Mouse (Mus musculus) adrenal gland, adult 2 months (tissue): ENCODE results near the gene Ddx20. TPM values are rescaled to one million over a fixed set of nuclear protein-coding genes. Genes with fewer than 3 reads are reported as not detected.
"Not testable (repeated sequence)": the region's sequence is repeated elsewhere in the genome, so short reads cannot be mapped to it uniquely, and the experiment has no call there.

Experiments used
- DNase-seq: peaks from one replicate; pipeline ENCODE4 v3.0.0; 2021
- polyA plus RNA-seq: library from polyadenylated mRNA; depleted of rRNA; stranded (reverse); fragments of >200 nt; gene quantifications from 2 replicates; pipeline ENCODE4 v1.2.3, GENCODE M21; 2012
- total RNA-seq, 2 experiments: library from RNA; stranded (reverse); gene quantifications; 2 replicates each; pipeline ENCODE4 v1.2.3; 2021

Gene Ddx20
- total and polyA plus RNA-seq, 3 experiments: 16.9 to 25.4 (median 17.0) TPM

- DNase-seq: peak; percentile 80
Observed at GRCm38 (mm10) chr3:105705061-105705549, 17.7 kb upstream of the Ddx20 start.

GRCm38 (mm10) chr3:105704031-105705008 is 16.9 kb upstream of the Ddx20 start, which contains the start of gene Inka2:
Gene Inka2 (plus strand): TSS chr3:105704599.
- DNase-seq: peak; percentile 91

GRCm38 (mm10) chr3:105703571-105703970 is 16.2 kb upstream of the Ddx20 start:
- DNase-seq: no peak

GRCm38 (mm10) chr3:105701399-105701798 is 14.0 kb upstream of the Ddx20 start:
- no peak for DNase-seq

GRCm38 (mm10) chr3:105700786-105701185 is 13.4 kb upstream of the Ddx20 start:
- not testable (repeated sequence) for DNase-seq

GRCm38 (mm10) chr3:105699241-105699933 is 12.0 kb upstream of the Ddx20 start:
- DNase-seq: no peak

GRCm38 (mm10) chr3:105698311-105698710 is 10.9 kb upstream of the Ddx20 start:
- no peak for DNase-seq

- no peak for DNase-seq
Observed at GRCm38 (mm10) chr3:105697148-105697441, 9.7 kb upstream of the Ddx20 start.

- DNase-seq: peak; percentile 40
Observed at GRCm38 (mm10) chr3:105696387-105697147, 9.2 kb upstream of the Ddx20 start.

GRCm38 (mm10) chr3:105695476-105696386 is 8.4 kb upstream of the Ddx20 start:
- peak; percentile 37 for DNase-seq

- DNase-seq: no peak
Observed at GRCm38 (mm10) chr3:105693327-105694080, 6.1 kb upstream of the Ddx20 start.

- DNase-seq: no peak
Observed at GRCm38 (mm10) chr3:105688536-105688935, 1.2 kb upstream of the Ddx20 start.

- DNase-seq: no peak
Observed at GRCm38 (mm10) chr3:105686394-105687323, 715 bp downstream of the Ddx20 start.

GRCm38 (mm10) chr3:105680346-105680745 is 7.0 kb downstream of the Ddx20 start:
- DNase-seq: no peak

- DNase-seq: no peak
Observed at GRCm38 (mm10) chr3:105675932-105676331, 11.4 kb downstream of the Ddx20 start.

- DNase-seq: peak; percentile 74
Observed at GRCm38 (mm10) chr3:105674595-105675218, 12.7 kb downstream of the Ddx20 start.

GRCm38 (mm10) chr3:105670801-105671200 is 16.6 kb downstream of the Ddx20 start:
- no peak for DNase-seq

- DNase-seq: no peak
Observed at GRCm38 (mm10) chr3:105669776-105670175, 17.6 kb downstream of the Ddx20 start.

GRCm38 (mm10) chr3:105668161-105668560 is 19.2 kb downstream of the Ddx20 start:
- DNase-seq: no peak
